Mouse (Mus musculus) kidney, embryonic 16.5 days (tissue): ENCODE measurements at regions not wholly inside any gene's neighbourhood (a gene's known extent, or its start where the extent isn't known, plus 50 kb on each side); places are given as distances from the start of the nearest gene placed in this dataset.
"Not testable (repeated sequence)": the region's sequence is repeated elsewhere in the genome, so short reads cannot be mapped to it uniquely, and the experiment has no call there.

Source experiments
- ATAC-seq: fragments of 200-750 bp; cut with Nextera tagmentation; 2 replicates; pipeline ENCODE4 v1.8.0; 2017; ENCODE audit warnings: moderate TSS enrichment; ENCODE audit not compliant: low FRiP score, low TSS enrichment
- H3K27ac ChIP-seq: fragments of 300-500 bp; sonication (generic); 2 replicates; pipeline ENCODE4 v1.5.1; 2014; ENCODE audit warnings: low read length
- H3K27me3 ChIP-seq: fragments of 300-500 bp; sonication (generic); 2 replicates; pipeline ENCODE4 v1.6.1; 2014; ENCODE audit warnings: low read length, control low read depth, mixed read lengths; ENCODE audit not compliant: insufficient read depth
- H3K36me3 ChIP-seq: fragments of 300-500 bp; sonication (generic); 2 replicates; pipeline ENCODE4 v1.6.1; 2014; ENCODE audit warnings: low read length, control low read depth, mixed read lengths; ENCODE audit not compliant: insufficient read depth
- H3K4me1 ChIP-seq: fragments of 300-500 bp; sonication (generic); 2 replicates; pipeline ENCODE4 v1.6.1; 2014; ENCODE audit warnings: low read length, control low read depth, mixed read lengths; ENCODE audit not compliant: insufficient read depth
- H3K4me2 ChIP-seq: fragments of 300-500 bp; sonication (generic); replicated peaks from 2 replicates; pipeline ENCODE4 v1.6.1; 2014; ENCODE audit warnings: low read depth, low read length
- H3K4me3 ChIP-seq: fragments of 300-500 bp; sonication (generic); 2 replicates; pipeline ENCODE4 v1.5.1; 2014; ENCODE audit warnings: mild to moderate bottlenecking, low read length
- H3K9ac ChIP-seq: fragments of 300-500 bp; sonication (generic); replicated peaks from 2 replicates; pipeline ENCODE4 v1.6.1; 2014; ENCODE audit warnings: low read length
- H3K9me3 ChIP-seq: fragments of 300-500 bp; sonication (generic); 2 replicates; pipeline ENCODE4 v1.6.1; 2016; ENCODE audit warnings: low read length, control low read depth
- WGBS: fragments of 180-500 bp; shearing (Covaris S2); extraction: QIAGEN DNeasy Blood & Tissue Kit; methylation state at CpG from one replicate; pipeline ENCODE4 v1.1.7; 2014; 5-methylcytosine and 5-hydroxymethylcytosine counted together

DNA sequence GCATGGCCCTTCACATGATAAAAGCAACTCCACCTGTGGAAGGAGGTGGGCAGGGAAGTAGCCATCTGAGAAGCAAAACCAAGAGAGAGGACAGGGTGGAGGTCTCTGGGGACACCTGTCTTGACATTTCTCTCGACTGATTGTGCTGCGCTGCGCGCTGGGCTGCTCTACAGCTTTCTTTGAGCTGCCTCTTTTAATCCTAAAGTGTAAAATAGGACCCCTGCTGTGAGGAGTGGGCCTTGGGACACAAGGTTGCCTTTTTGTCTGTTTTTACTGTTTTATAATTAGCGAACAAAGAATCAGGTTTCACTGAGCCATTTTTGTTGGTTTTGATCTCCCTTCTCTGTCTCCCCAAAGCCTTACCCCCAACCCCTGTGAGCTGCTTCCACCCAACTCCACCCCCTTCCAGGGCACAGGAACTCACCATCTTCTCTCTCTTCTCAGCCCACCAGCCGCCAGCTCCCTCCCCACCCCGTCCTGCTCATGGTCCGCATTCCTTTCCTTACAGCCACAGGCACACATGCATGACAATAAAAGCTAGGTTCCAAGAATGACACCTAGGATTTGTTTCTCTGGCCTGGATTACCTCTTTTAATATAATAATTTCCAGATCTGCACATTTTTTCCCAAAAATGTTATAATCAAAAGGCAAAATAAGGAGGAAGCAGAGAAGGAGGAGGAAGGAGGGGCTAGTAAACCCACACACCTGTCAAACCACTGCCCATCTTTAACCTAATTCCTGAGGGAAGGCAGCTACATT is 57.3 kb downstream of the Cbln4 start:
- Histone ChIP-seq H3K36me3 (no peaks in the 10 kb centered on the region), H3K4me3 (no peak overlapping the region), H3K9me3 (no peaks in the 10 kb centered on the region), H3K4me2 (no peak overlapping the region), H3K9ac (no peak overlapping the region), H3K4me1 (no peaks in the 10 kb centered on the region), H3K27me3 (no peaks in the 10 kb centered on the region), H3K27ac (no peak overlapping the region)
- 26% methylated on average over 8 of the region's 8 CpGs for WGBS
- ATAC-seq: no peak

DNA sequence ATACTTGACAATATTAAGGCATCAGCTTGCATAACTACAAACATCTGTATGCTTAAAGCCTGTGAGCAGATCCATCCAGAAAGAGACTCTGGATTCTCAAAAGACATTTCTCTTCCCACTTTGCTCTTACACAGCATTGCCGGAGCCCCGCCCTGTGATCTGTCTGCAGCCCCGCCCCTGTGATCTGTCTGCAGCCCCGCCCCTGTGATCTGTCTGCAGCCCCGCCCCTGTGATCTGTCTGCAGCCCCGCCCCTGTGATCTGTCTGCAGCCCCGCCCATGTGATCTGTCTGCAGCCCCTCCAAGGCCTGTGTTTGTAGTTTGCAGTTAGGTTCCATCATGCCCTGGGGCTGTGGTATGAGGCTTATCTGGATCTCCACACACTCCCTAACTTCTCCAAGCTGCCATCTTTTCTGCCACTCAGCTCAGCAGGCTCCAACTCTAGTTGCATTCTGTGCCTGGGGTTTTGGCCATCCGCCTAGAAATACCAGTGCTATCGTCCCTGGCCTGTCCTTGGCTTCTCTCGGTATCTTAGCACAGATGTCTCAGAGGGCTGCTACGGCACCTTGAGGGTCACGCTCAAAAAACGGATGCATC is 73.9 kb downstream of the Cbln4 start:
- ATAC-seq: no peak
- H3K4me2 ChIP-seq: no peak overlapping the region
- no peaks in the 10 kb centered on the region for H3K4me1 ChIP-seq
- no peaks in the 10 kb centered on the region for H3K36me3 ChIP-seq
- H3K4me3 ChIP-seq: no peak overlapping the region
- no peaks in the 10 kb centered on the region for H3K27me3 ChIP-seq
- no peak overlapping the region for H3K9ac ChIP-seq
- no peaks in the 10 kb centered on the region for H3K9me3 ChIP-seq
- H3K27ac ChIP-seq: no peak overlapping the region
- WGBS: 72% methylated on average over 11 of the region's 13 CpGs

- Histone ChIP-seq H3K4me1 (no peaks in the 10 kb centered on the region), H3K4me3 (no peak overlapping the region), H3K36me3 (no peaks in the 10 kb centered on the region), H3K9ac (no peak overlapping the region), H3K27ac (no peak overlapping the region), H3K9me3 (no peaks in the 10 kb centered on the region), H3K4me2 (no peak overlapping the region), H3K27me3 (no peaks in the 10 kb centered on the region)
- no peak for ATAC-seq
- 80% methylated on average over 7 of the region's 7 CpGs for WGBS
Observed at GRCm38 (mm10) chr2:171946569-171947250, 96.6 kb downstream of the Cbln4 start.

- Histone ChIP-seq H3K27ac (no peak overlapping the region), H3K4me2 (no peak overlapping the region), H3K9me3 (no peaks in the 10 kb centered on the region), H3K4me3 (no peak overlapping the region), H3K9ac (no peak overlapping the region), H3K36me3 (no peaks in the 10 kb centered on the region), H3K4me1 (no peaks in the 10 kb centered on the region), H3K27me3 (no peaks in the 10 kb centered on the region)
- 86% methylated on average over 9 of the region's 9 CpGs for WGBS
- ATAC-seq: no peak
Observed at GRCm38 (mm10) chr2:171942671-171943070, 100.6 kb downstream of the Cbln4 start.

DNA sequence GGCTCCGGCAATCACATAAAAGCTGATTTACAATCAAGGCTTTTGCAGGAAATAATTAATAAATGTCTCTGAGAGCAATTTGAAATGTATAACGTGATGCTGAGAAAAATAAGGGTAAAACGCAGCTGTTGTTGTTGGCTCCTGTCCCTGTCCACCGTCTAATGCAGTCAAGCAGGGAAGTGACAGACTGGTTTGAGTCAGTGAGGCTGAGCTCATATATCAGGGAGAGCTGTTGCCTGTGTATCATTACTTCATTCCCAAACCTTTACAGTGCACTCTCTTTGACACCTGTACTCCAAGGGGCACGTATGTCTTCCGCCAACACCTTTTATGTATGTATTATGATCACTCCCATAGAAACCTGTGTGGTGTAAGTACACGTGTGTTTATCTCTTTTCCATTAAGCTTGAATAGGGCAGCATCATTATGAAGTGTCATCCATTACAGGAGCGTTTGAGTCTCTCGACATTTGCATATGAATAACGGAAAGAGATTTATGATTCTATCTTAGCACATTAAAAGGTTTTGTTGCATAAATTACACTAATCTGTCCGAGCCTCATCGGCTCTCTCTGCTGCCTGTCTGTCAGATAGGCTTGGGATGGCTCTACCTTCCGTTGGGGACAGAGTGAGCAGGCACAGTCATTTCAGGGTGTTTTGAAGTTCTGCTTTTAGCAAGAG is 107.5 kb downstream of the Cbln4 start:
- H3K27me3 ChIP-seq: no peaks in the 10 kb centered on the region
- no peak overlapping the region for H3K9ac ChIP-seq
- no peak overlapping the region for H3K27ac ChIP-seq
- WGBS: 46% methylated on average over 13 of the region's 13 CpGs
- no peaks in the 10 kb centered on the region for H3K36me3 ChIP-seq
- no peak for ATAC-seq
- no peak overlapping the region for H3K4me2 ChIP-seq
- no peaks in the 10 kb centered on the region for H3K4me1 ChIP-seq
- H3K4me3 ChIP-seq: no peak overlapping the region
- no peaks in the 10 kb centered on the region for H3K9me3 ChIP-seq

- H3K4me3 ChIP-seq: no peak overlapping the region
- no peaks in the 10 kb centered on the region for H3K4me1 ChIP-seq
- H3K9me3 ChIP-seq: peaks cover 6% of the 10 kb centered on the region; the same call in 1 of the 2 replicates
- no peak overlapping the region for H3K9ac ChIP-seq
- no peaks in the 10 kb centered on the region for H3K27me3 ChIP-seq
- no peak overlapping the region for H3K27ac ChIP-seq
- no peak for ATAC-seq
- 81% methylated on average over 5 of the region's 5 CpGs for WGBS
- no peaks in the 10 kb centered on the region for H3K36me3 ChIP-seq
- H3K4me2 ChIP-seq: no peak overlapping the region
Observed at GRCm38 (mm10) chr2:171920960-171921359, 122.3 kb downstream of the Cbln4 start.

GRCm38 (mm10) chr2:171887306-171887705 is 156.0 kb downstream of the Cbln4 start:
- H3K27me3 ChIP-seq: no peaks in the 10 kb centered on the region
- no peak overlapping the region for H3K4me3 ChIP-seq
- WGBS: 80% methylated on average over 3 of the region's 3 CpGs
- no peak overlapping the region for H3K4me2 ChIP-seq
- no peaks in the 10 kb centered on the region for H3K4me1 ChIP-seq
- H3K9me3 ChIP-seq: no peaks in the 10 kb centered on the region
- no peak overlapping the region for H3K27ac ChIP-seq
- ATAC-seq: no peak
- no peak overlapping the region for H3K9ac ChIP-seq
- no peaks in the 10 kb centered on the region for H3K36me3 ChIP-seq

GRCm38 (mm10) chr2:171879238-171879960 is 163.9 kb downstream of the Cbln4 start:
- H3K9ac ChIP-seq, H3K9me3 ChIP-seq, H3K4me3 ChIP-seq, H3K27me3 ChIP-seq, ATAC-seq, H3K36me3 ChIP-seq, H3K4me1 ChIP-seq, H3K4me2 ChIP-seq, H3K27ac ChIP-seq: not testable (repeated sequence)
- 88% methylated on average over 8 of the region's 8 CpGs for WGBS

- WGBS: 82% methylated on average over 3 of the region's 3 CpGs
- ATAC-seq: no peak
Observed at GRCm38 (mm10) chr2:171867550-171867949, 175.7 kb downstream of the Cbln4 start.

More at GRCm38 (mm10) chr2:171867550-171867949, 175.7 kb downstream of the Cbln4 start:
- Histone ChIP-seq H3K4me2 (no peak overlapping the region), H3K36me3 (no peaks in the 10 kb centered on the region), H3K9ac (no peak overlapping the region), H3K4me1 (no peaks in the 10 kb centered on the region), H3K27ac (no peak overlapping the region), H3K27me3 (no peaks in the 10 kb centered on the region), H3K9me3 (no peaks in the 10 kb centered on the region), H3K4me3 (no peak overlapping the region)
